Mouse (Mus musculus): ENCODE results near the gene Ccnb2.

DNA sequence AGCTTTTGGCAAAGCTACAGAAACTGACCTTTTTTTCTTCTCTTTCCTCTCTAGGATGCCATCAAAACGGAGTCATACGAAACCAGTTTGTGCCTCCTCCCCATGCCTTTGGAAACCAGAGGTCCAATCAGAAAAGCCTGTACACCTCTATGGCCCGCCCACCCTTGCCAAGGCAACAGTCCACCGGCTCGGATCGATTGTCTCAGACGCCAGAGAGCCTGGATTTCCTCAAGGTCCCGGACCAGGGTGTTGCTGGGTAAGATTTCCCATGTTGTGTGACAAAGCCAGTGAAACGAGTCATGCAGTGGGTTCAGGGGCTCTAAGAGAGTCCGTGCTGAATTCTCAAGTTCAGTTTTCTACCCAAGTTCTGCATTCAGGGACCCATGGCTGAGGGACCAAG, 37.6 kb downstream of the Ccnb2 start:
- TF ChIP-seq CTCF (IDR thresholded peaks at IDR 0.05; ENCODE audit: low read depth) (no peak), EP300 (IDR thresholded peaks at IDR 0.05; ENCODE audit: low read depth) (no peak)
